ENCODE assay signal across 8 mouse cellular contexts in genomic region chr4:42950065-42950558, GRCm38 (mm10). TPM values are rescaled to one million over a fixed set of nuclear protein-coding genes. Genes with fewer than 3 reads are reported as not detected.
DNase-seq lines count a peak whose midpoint lies in the region; ATAC-seq lines count a peak whose summit lies in the region.

No protein-coding gene starts in this region.

- H3K36me3 ChIP-seq in embryonic facial prominence, embryonic 10.5 days (replicated peaks): peaks cover 11% of the 10 kb centered on the region; the same call in 1 of the 2 replicates
- H3K36me3 ChIP-seq in kidney, embryonic 14.5 days (ENCODE audit: control insufficient read depth, insufficient read depth, low read length): no peaks in the 10 kb centered on the region
- H3K36me3 ChIP-seq in liver, embryonic 11.5 days (ENCODE audit: control insufficient read depth, insufficient read depth, low read length): no peaks in the 10 kb centered on the region
- 0 out of 2 replicates have a peak, but pooled peaks cover 3% of the 10 kb centered on the region for H3K36me3 ChIP-seq in stomach, embryonic 14.5 days (ENCODE audit: control insufficient read depth, insufficient read depth, low read length)

- H3K27me3 ChIP-seq in embryonic facial prominence, embryonic 10.5 days (replicated peaks; ENCODE audit: low read depth, poor library complexity, severe bottlenecking): peaks cover 36% of the 10 kb centered on the region
- H3K27me3 ChIP-seq in kidney, embryonic 14.5 days (ENCODE audit: control insufficient read depth, insufficient read depth, low read length): no peaks in the 10 kb centered on the region; the same call in 1 of the 2 replicates
- H3K27me3 ChIP-seq in liver, embryonic 11.5 days (replicated peaks; ENCODE audit: control insufficient read depth, insufficient read depth, low read length): peaks cover 38% of the 10 kb centered on the region
- H3K27me3 ChIP-seq in stomach, embryonic 14.5 days (ENCODE audit: control insufficient read depth, insufficient read depth, low read length): 0 out of 2 replicates have a peak, but pooled peaks cover 4% of the 10 kb centered on the region

- ATAC-seq in kidney, embryonic 14.5 days (ENCODE audit: low FRiP score, low TSS enrichment): peak; percentile 73
- peak; percentile 54 for ATAC-seq in liver, embryonic 11.5 days (replicated peaks; ENCODE audit: low FRiP score)
- peak; percentile 64 for ATAC-seq in stomach, embryonic 14.5 days (ENCODE audit: insufficient number of reproducible peaks, insufficient read depth, low FRiP score, low read depth)

- peak overlapping the region; percentile 96 for H3K27ac ChIP-seq in embryonic facial prominence, embryonic 10.5 days (replicated peaks)
- peak overlapping the region; percentile 73; the same call in 1 of the 2 replicates for H3K27ac ChIP-seq in kidney, embryonic 14.5 days (ENCODE audit: low read depth, low read length)
- H3K27ac ChIP-seq in liver, embryonic 11.5 days (ENCODE audit: low read depth, low read length): peak overlapping the region; percentile 59; the same call in 1 of the 2 replicates
- H3K27ac ChIP-seq in stomach, embryonic 14.5 days (ENCODE audit: low read length): peak overlapping the region; percentile 85

- H3K4me2 ChIP-seq in kidney, embryonic 14.5 days (replicated peaks; ENCODE audit: low read depth, low read length): peak overlapping the region; percentile 74
- peak overlapping the region; percentile 95 for H3K4me2 ChIP-seq in liver, embryonic 11.5 days
- peak overlapping the region; percentile 74 for H3K4me2 ChIP-seq in stomach, embryonic 14.5 days (replicated peaks; ENCODE audit: low read depth, low read length)

- peak; percentile 75 for DNase-seq in 3T3-L1 (ENCODE audit: low read depth, low spot score)
- DNase-seq in adrenal gland, adult 8-10 months: peak; percentile 83
- DNase-seq in embryonic facial prominence, embryonic 10.5 days (ENCODE audit: low spot score): peak; percentile 93
- DNase-seq in heart, adult 9 months (ENCODE audit: low spot score in 2 of 2): peak; percentile 91 to 93
- DNase-seq in liver, embryonic 11.5 days (ENCODE audit: low spot score): peak; percentile 83
- peak; percentile 96 for DNase-seq in naive thymus-derived CD4-positive, alpha-beta T cell, adult 2 months (ENCODE audit: low read depth)

- H3K4me1 ChIP-seq in embryonic facial prominence, embryonic 10.5 days: peaks cover 71% of the 10 kb centered on the region
- H3K4me1 ChIP-seq in kidney, embryonic 14.5 days (ENCODE audit: control insufficient read depth, insufficient read depth, low read length): peaks cover 17% of the 10 kb centered on the region; the same call in 1 of the 2 replicates
- H3K4me1 ChIP-seq in liver, embryonic 11.5 days (replicated peaks; ENCODE audit: control insufficient read depth, insufficient read depth, low read length): peaks cover 7% of the 10 kb centered on the region
- peaks cover 17% of the 10 kb centered on the region; the same call in 1 of the 2 replicates for H3K4me1 ChIP-seq in stomach, embryonic 14.5 days (ENCODE audit: control insufficient read depth, insufficient read depth, low read length)

- peak overlapping the region; percentile 82 for H3K4me3 ChIP-seq in embryonic facial prominence, embryonic 10.5 days
- H3K4me3 ChIP-seq in kidney, embryonic 14.5 days (ENCODE audit: low read length): peak overlapping the region; percentile 88
- peak overlapping the region; percentile 72 for H3K4me3 ChIP-seq in liver, embryonic 11.5 days (ENCODE audit: low read depth, low read length)
- peak overlapping the region; percentile 82 for H3K4me3 ChIP-seq in stomach, embryonic 14.5 days (ENCODE audit: low read depth, low read length)

- no peaks in the 10 kb centered on the region for H3K9me3 ChIP-seq in embryonic facial prominence, embryonic 10.5 days
- H3K9me3 ChIP-seq in kidney, embryonic 14.5 days (ENCODE audit: control insufficient read depth, low read length): no peaks in the 10 kb centered on the region
- no peaks in the 10 kb centered on the region for H3K9me3 ChIP-seq in liver, embryonic 11.5 days (ENCODE audit: control insufficient read depth, low read length)
- H3K9me3 ChIP-seq in stomach, embryonic 14.5 days (ENCODE audit: control insufficient read depth, low read depth, low read length): no peaks in the 10 kb centered on the region

- H3K9ac ChIP-seq in kidney, embryonic 14.5 days (ENCODE audit: low read depth, low read length): peak overlapping the region; percentile 78
- peak overlapping the region; percentile 71 for H3K9ac ChIP-seq in liver, embryonic 11.5 days (ENCODE audit: low read depth, low read length)
- H3K9ac ChIP-seq in stomach, embryonic 14.5 days (replicated peaks; ENCODE audit: low read depth, low read length): peak overlapping the region; percentile 70

- under 1% methylated on average over 18 of the region's 27 CpGs for WGBS in embryonic facial prominence, embryonic 10.5 days
- WGBS in kidney, embryonic 14.5 days: under 1% methylated on average over 13 of the region's 27 CpGs
- 4% methylated on average over 19 of the region's 27 CpGs for WGBS in liver, embryonic 11.5 days
- WGBS in stomach, embryonic 14.5 days: 2% methylated on average over 9 of the region's 27 CpGs

RNA-seq across cellular contexts. Expression of gene Dnajb5, which starts 0.5 kb away (rescaled TPM):
- 10 to 100 TPM; 12.9 to 20.5 (median 18.2) TPM for total RNA-seq in adrenal gland, adult 8-10 months (2022)
- 10.3 and 10.9 TPM in 2 replicates for polyA plus RNA-seq in embryonic facial prominence, embryonic 10.5 days (2016; fragmentation: Nextera tagmentation; extraction: Ambion mirVana)
- 5.1 and 6.8 TPM in 2 replicates for polyA plus RNA-seq in kidney, embryonic 14.5 days (2014; fragmentation: Nextera tagmentation; extraction: Ambion mirVana)
- polyA plus RNA-seq in liver, embryonic 11.5 days (2014; fragmentation: Nextera tagmentation; extraction: Ambion mirVana): 2.0 and 3.0 TPM in 2 replicates
- polyA plus RNA-seq in stomach, embryonic 14.5 days (2014; fragmentation: Nextera tagmentation; extraction: Ambion mirVana): 10.0 and 11.0 TPM in 2 replicates

RNA-seq across cellular contexts. Expression of gene 1700022I11Rik, which starts 19.3 kb away (rescaled TPM):
- total RNA-seq in adrenal gland, adult 8-10 months (2022): not detected
- polyA plus RNA-seq in embryonic facial prominence, embryonic 10.5 days (2016; fragmentation: Nextera tagmentation; extraction: Ambion mirVana): 0.54 and 0.76 TPM in 2 replicates
- 0.34 and 0.37 TPM in 2 replicates for polyA plus RNA-seq in kidney, embryonic 14.5 days (2014; fragmentation: Nextera tagmentation; extraction: Ambion mirVana)
- polyA plus RNA-seq in liver, embryonic 11.5 days (2014; fragmentation: Nextera tagmentation; extraction: Ambion mirVana): 0.41 and 0.53 TPM in 2 replicates
- 0.22 and 0.97 TPM in 2 replicates for polyA plus RNA-seq in stomach, embryonic 14.5 days (2014; fragmentation: Nextera tagmentation; extraction: Ambion mirVana)

RNA-seq across cellular contexts. Expression of gene Phf24, which starts 33.7 kb away (rescaled TPM):
- 1 to 10 TPM; 3.1 to 4.5 (median 3.8) TPM for total RNA-seq in adrenal gland, adult 8-10 months (2022)
- polyA plus RNA-seq in embryonic facial prominence, embryonic 10.5 days (2016; fragmentation: Nextera tagmentation; extraction: Ambion mirVana): 0.44 and 1.2 TPM in 2 replicates
- polyA plus RNA-seq in kidney, embryonic 14.5 days (2014; fragmentation: Nextera tagmentation; extraction: Ambion mirVana): 0.41 and 1.1 TPM in 2 replicates
- 0.38 and 0.42 TPM in 2 replicates for polyA plus RNA-seq in liver, embryonic 11.5 days (2014; fragmentation: Nextera tagmentation; extraction: Ambion mirVana)
- polyA plus RNA-seq in stomach, embryonic 14.5 days (2014; fragmentation: Nextera tagmentation; extraction: Ambion mirVana): 2.6 and 3.1 TPM in 2 replicates

RNA-seq across cellular contexts. Expression of gene Vcp, which starts 50.2 kb away (rescaled TPM):
- total RNA-seq in adrenal gland, adult 8-10 months (2022): 100 to 1,000 TPM; 290 to 420 (median 339) TPM
- polyA plus RNA-seq in embryonic facial prominence, embryonic 10.5 days (2016; fragmentation: Nextera tagmentation; extraction: Ambion mirVana): 664 and 683 TPM in 2 replicates
- polyA plus RNA-seq in kidney, embryonic 14.5 days (2014; fragmentation: Nextera tagmentation; extraction: Ambion mirVana): 351 and 554 TPM in 2 replicates
- polyA plus RNA-seq in liver, embryonic 11.5 days (2014; fragmentation: Nextera tagmentation; extraction: Ambion mirVana): 452 and 513 TPM in 2 replicates
- polyA plus RNA-seq in stomach, embryonic 14.5 days (2014; fragmentation: Nextera tagmentation; extraction: Ambion mirVana): 473 and 500 TPM in 2 replicates

Comparison
In these comparisons a context has a peak if more than half of its experiments do, and no peak if none do; other contexts are left out.
1. Peak in every context shown above with its lines: DNase-seq, ATAC-seq, H3K4me3 ChIP-seq and H3K27ac ChIP-seq.